Mouse (Mus musculus) limb, embryonic 11.5 days (tissue): ENCODE results near the gene Clock. TPM values are rescaled to one million over a fixed set of nuclear protein-coding genes. Genes with fewer than 3 reads are reported as not detected.

Experiments
- ATAC-seq: fragments of 200-750 bp; cut with Nextera tagmentation; 2 replicates; pipeline ENCODE4 v1.8.0; 2017; ENCODE audit warnings: low read depth; ENCODE audit not compliant: insufficient number of reproducible peaks, low FRiP score, low TSS enrichment
- DNase-seq: peaks from one replicate; pipeline ENCODE4 v3.0.0-alpha.2; 2015; ENCODE audit warnings: low spot score
- H3K27ac ChIP-seq: fragments of 300-500 bp; sonication (generic); replicated peaks from 2 replicates; pipeline ENCODE4 v1.5.1; 2014; ENCODE audit warnings: low read depth, mild to moderate bottlenecking, low read length
- H3K27me3 ChIP-seq: fragments of 300-500 bp; sonication (generic); 2 replicates; pipeline ENCODE4 v1.6.1; 2014; ENCODE audit warnings: mild to moderate bottlenecking, low read length, mixed read lengths; ENCODE audit not compliant: control insufficient read depth, insufficient read depth
- H3K36me3 ChIP-seq: fragments of 300-500 bp; sonication (generic); 2 replicates; pipeline ENCODE4 v1.6.1; 2014; ENCODE audit warnings: mild to moderate bottlenecking, low read length, moderate library complexity, mixed read lengths; ENCODE audit not compliant: control insufficient read depth, insufficient read depth
- H3K4me1 ChIP-seq: fragments of 300-500 bp; sonication (generic); 2 replicates; pipeline ENCODE4 v1.6.1; 2014; ENCODE audit warnings: low read length, mixed read lengths; ENCODE audit not compliant: control insufficient read depth, insufficient read depth
- H3K4me2 ChIP-seq: fragments of 300-500 bp; sonication (generic); 2 replicates; pipeline ENCODE4 v1.6.1; 2014; ENCODE audit warnings: low read depth, mild to moderate bottlenecking, moderate library complexity; ENCODE audit not compliant: severe bottlenecking
- H3K4me3 ChIP-seq: fragments of 300-500 bp; sonication (generic); 2 replicates; pipeline ENCODE4 v1.5.1; 2014; ENCODE audit warnings: low read depth, low read length
- H3K9ac ChIP-seq: fragments of 300-500 bp; sonication (generic); 2 replicates; pipeline ENCODE4 v1.6.1; 2014; ENCODE audit warnings: mild to moderate bottlenecking, low read length
- H3K9me3 ChIP-seq: fragments of 300-500 bp; sonication (generic); 2 replicates; pipeline ENCODE4 v1.6.1; 2016; ENCODE audit warnings: low read length; ENCODE audit not compliant: control insufficient read depth
- WGBS: fragments of 180-500 bp; shearing (Covaris S2); extraction: QIAGEN DNeasy Blood & Tissue Kit; methylation state at CpG from one replicate; pipeline ENCODE4 v1.1.7; 2014; 5-methylcytosine and 5-hydroxymethylcytosine counted together
- polyA plus RNA-seq: library from polyadenylated mRNA; unstranded; fragments of >200 nt; fragmentation: Nextera tagmentation; extraction: Ambion mirVana; gene quantifications from 2 replicates; pipeline ENCODE4 v1.2.1, GENCODE M21; 2014

Clock gene
- polyA plus RNA-seq, 1 experiment from 2014 or later = 13.0 TPM

- ATAC-seq = no peak
- Histone ChIP-seq H3K4me1 (no peaks in the 10 kb centered on the region), H3K27ac (no peak overlapping the region), H3K4me2 (no peak overlapping the region), H3K4me3 (no peak overlapping the region), H3K9ac (no peak overlapping the region), H3K27me3 (no peaks in the 10 kb centered on the region), H3K9me3 (no peaks in the 10 kb centered on the region), H3K36me3 (peaks cover 7% of the 10 kb centered on the region)
- 95% methylated on average over 13 of the region's 13 CpGs for whole genome bisulfite sequencing
- no peak for DNase-seq
Observed at GRCm38 (mm10) chr5:76199346-76199745, 105.2 kb downstream of the Clock start.

GRCm38 (mm10) chr5:76194377-76194945 lies 110.1 kb downstream of the Clock start:
- no peak overlapping the region for H3K27ac ChIP-seq
- H3K4me1 ChIP-seq = no peaks in the 10 kb centered on the region
- no peak for ATAC-seq
- H3K9ac ChIP-seq = no peak overlapping the region
- peaks cover 3% of the 10 kb centered on the region for H3K36me3 ChIP-seq
- no peaks in the 10 kb centered on the region for H3K9me3 ChIP-seq
- no peak overlapping the region for H3K4me2 ChIP-seq
- no peak overlapping the region for H3K4me3 ChIP-seq
- DNase-seq = no peak
- no peaks in the 10 kb centered on the region for H3K27me3 ChIP-seq
- WGBS = 86% methylated on average over 6 of the region's 6 CpGs

- no peaks in the 10 kb centered on the region for H3K9me3 ChIP-seq
- no peaks in the 10 kb centered on the region for H3K4me1 ChIP-seq
- no peak overlapping the region for H3K9ac ChIP-seq
- no peak overlapping the region for H3K4me2 ChIP-seq
- ATAC-seq = no peak
- no peak for DNase-seq
- no peak overlapping the region for H3K4me3 ChIP-seq
- H3K36me3 ChIP-seq = peaks cover 3% of the 10 kb centered on the region
- no peaks in the 10 kb centered on the region for H3K27me3 ChIP-seq
- no peak overlapping the region for H3K27ac ChIP-seq
Observed at GRCm38 (mm10) chr5:76193075-76193474, 111.5 kb downstream of the Clock start.

- no peak overlapping the region for H3K4me2 ChIP-seq
- no peak for ATAC-seq
- H3K36me3 ChIP-seq = no peaks in the 10 kb centered on the region; the same call in 1 of the 2 replicates
- peaks cover 4% of the 10 kb centered on the region for H3K4me1 ChIP-seq
- no peak for DNase-seq
- H3K4me3 ChIP-seq = no peak overlapping the region
- no peaks in the 10 kb centered on the region for H3K9me3 ChIP-seq
- 90% methylated on average over 4 of the region's 4 CpGs for WGBS
- H3K9ac ChIP-seq = no peak overlapping the region
- no peaks in the 10 kb centered on the region for H3K27me3 ChIP-seq
- no peak overlapping the region for H3K27ac ChIP-seq
Observed at GRCm38 (mm10) chr5:76190609-76191008, 114.0 kb downstream of the Clock start.

- Histone ChIP-seq H3K4me1 (peaks cover 10% of the 10 kb centered on the region), H3K4me3 (no peak overlapping the region), H3K4me2 (no peak overlapping the region), H3K27ac (no peak overlapping the region), H3K36me3 (no peaks in the 10 kb centered on the region), H3K27me3 (no peaks in the 10 kb centered on the region), H3K9me3 (no peaks in the 10 kb centered on the region), H3K9ac (no peak overlapping the region)
- ATAC-seq (no peak), DNase-seq (no peak)
- WGBS = 86% methylated on average over 5 of the region's 5 CpGs
Observed at GRCm38 (mm10) chr5:76187885-76188284, 116.7 kb downstream of the Clock start.

GRCm38 (mm10) chr5:76184286-76185080 lies 120.1 kb downstream of the Clock start:
- Histone ChIP-seq H3K9me3 (no peaks in the 10 kb centered on the region), H3K36me3 (no peaks in the 10 kb centered on the region), H3K4me3 (peak overlapping the region; percentile 82), H3K27ac (peak overlapping the region; percentile 93), H3K27me3 (no peaks in the 10 kb centered on the region), H3K9ac (peak overlapping the region; percentile 94), H3K4me2 (peak overlapping the region; percentile 82), H3K4me1 (peaks cover 10% of the 10 kb centered on the region)
- 4% methylated on average over 38 of the region's 38 CpGs for WGBS
- DNase-seq = peak; percentile 86
- ATAC-seq = peak; percentile 85

- Histone ChIP-seq H3K9ac (peak within 1 kb of the TSS; percentile 94), H3K4me1 (peaks cover 10% of the 10 kb centered on the region), H3K27ac (peak within 1 kb of the TSS; percentile 93), H3K36me3 (no peaks in the 10 kb centered on the region), H3K9me3 (no peaks in the 10 kb centered on the region), H3K4me2 (peak within 1 kb of the TSS; percentile 82), H3K27me3 (no peaks in the 10 kb centered on the region), H3K4me3 (peak within 1 kb of the TSS; percentile 82)
- under 1% methylated on average over 62 of the region's 62 CpGs for WGBS
- DNase-seq = peak; percentile 95
- peak; percentile 95 for ATAC-seq
Observed at GRCm38 (mm10) chr5:76183750-76184261, 120.8 kb downstream of the Clock start, which contains the start of gene Tmem165. Tmem165 (plus strand) TSS chr5:76183880.

GRCm38 (mm10) chr5:76183043-76183749 lies 121.4 kb downstream of the Clock start:
- DNase-seq (no peak), ATAC-seq (no peak)
- WGBS = 37% methylated on average over 17 of the region's 17 CpGs
- Histone ChIP-seq H3K4me1 (peaks cover 10% of the 10 kb centered on the region), H3K4me2 (peak overlapping the region; percentile 82), H3K9ac (peak overlapping the region; percentile 94; the same call in 1 of the 2 replicates), H3K9me3 (no peaks in the 10 kb centered on the region), H3K27ac (no peak overlapping the region; the same call in 1 of the 2 replicates), H3K27me3 (no peaks in the 10 kb centered on the region), H3K36me3 (no peaks in the 10 kb centered on the region), H3K4me3 (peak overlapping the region; percentile 82)
